Comparison of ENCODE assay signal across 12 mouse cellular contexts in the genomic region with DNA sequence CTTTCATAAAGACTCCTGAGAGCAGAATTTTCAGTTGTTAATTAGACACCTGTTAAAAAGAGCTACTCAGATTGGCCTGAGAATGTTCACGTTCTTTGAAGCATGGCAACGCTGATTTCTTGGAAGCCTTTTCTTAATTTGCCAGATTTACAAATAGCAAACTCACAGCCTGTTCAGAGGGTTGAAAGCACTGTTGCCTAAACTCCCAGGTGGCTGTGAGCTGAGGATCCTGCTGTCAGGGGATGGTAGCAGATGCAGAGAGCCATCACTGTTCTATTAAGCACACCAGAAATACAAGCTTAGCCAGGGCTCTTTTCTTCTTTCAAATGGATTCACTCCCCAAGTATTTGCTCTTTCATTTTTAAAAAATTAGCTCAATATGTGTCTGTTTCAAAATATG.
DNase-seq lines count a peak whose midpoint lies in the region; ATAC-seq lines count a peak whose summit lies in the region.
"Had no signal": no experiment of that assay in that cellular context is flagged by ENCODE, and none has a peak within 500 bp of the region (broad histone marks: within the 10 kb centered on the region; RNA-seq: fewer than 3 reads in every experiment).

No protein-coding gene starts in this region.

- ATAC-seq in cerebellum, adult (ENCODE audit: insufficient number of reproducible peaks, low FRiP score, low TSS enrichment) = no peak

- DNase-seq in right cerebral cortex, postnatal 10 days (ENCODE audit: low spot score in 2 of 2) = peak; percentile 26 to 32
- DNase-seq in right cerebral cortex, postnatal 25 days = no peak
- DNase-seq in layer of hippocampus, adult 11-12 months (ENCODE audit: low spot score) = peak; percentile 66
- DNase-seq in layer of hippocampus, postnatal 10 days (ENCODE audit: low spot score in 2 of 2) = peak; percentile 32 to 38
- DNase-seq in adrenal gland, postnatal 10 days = no peak
- DNase-seq in lung, postnatal 10 days = no peak
- DNase-seq: adrenal gland, adult 2 months; cerebellum, adult 9-10 months; gastrocnemius, postnatal 10 days; heart, postnatal 10 days; kidney, adult 18-20 months had no signal

Comparison
In these comparisons a context has a peak if more than half of its experiments do, and no peak if none do; other contexts are left out.
1. DNase-seq: peak in right cerebral cortex, postnatal 10 days (2 of 2), layer of hippocampus, adult 11-12 months (single experiment) and layer of hippocampus, postnatal 10 days (2 of 2); none in right cerebral cortex, postnatal 25 days (single experiment), adrenal gland, postnatal 10 days (single experiment) and lung, postnatal 10 days (single experiment).